Mouse (Mus musculus) CH12.LX (cell line): ENCODE measurements around the gene Trim7. TPM values are rescaled to one million over a fixed set of nuclear protein-coding genes. Genes with fewer than 3 reads are reported as not detected.

Experiments
- DNase-seq: peaks from one replicate; pipeline ENCODE4 v3.0.0-alpha.2; 2013; ENCODE audit errors: extremely low read depth
- H3K27ac ChIP-seq: 2 replicates; pipeline ENCODE4 v1.5.1; 2012; ENCODE audit warnings: low read depth, mild to moderate bottlenecking, control low read depth, moderate library complexity; ENCODE audit not compliant: insufficient read depth
- H3K27me3 ChIP-seq: replicated peaks from 2 replicates; pipeline ENCODE3; 2012; ENCODE audit warnings: inconsistent platforms
- H3K36me3 ChIP-seq, 2 experiments: replicated peaks in 1 of 2; 2 replicates each; pipeline versions ENCODE3 to v1.6.1; 2012; ENCODE audit warnings: inconsistent platforms in 1 of 2, low read length in 1 of 2, mild to moderate bottlenecking in 1 of 2, mixed read lengths in 1 of 2, moderate library complexity in 1 of 2; ENCODE audit not compliant: control insufficient read depth in 1 of 2, insufficient read depth in 1 of 2
- H3K4me1 ChIP-seq, 2 experiments: 2 replicates each; pipeline ENCODE4 v1.6.1; 2012; ENCODE audit warnings: inconsistent platforms in 1 of 2, moderate library complexity in 1 of 2; ENCODE audit not compliant: insufficient read depth in 2 of 2, control insufficient read depth in 1 of 2
- H3K4me2 ChIP-seq: 2 replicates; pipeline ENCODE4 v1.6.1; 2012; ENCODE audit warnings: low read depth, mild to moderate bottlenecking, control low read depth; ENCODE audit not compliant: poor library complexity, insufficient read depth, severe bottlenecking
- H3K4me3 ChIP-seq, 3 experiments: fragments of 150-350 bp in 1 of 3; sonication (generic) in 1 of 3; replicated peaks in 1 of 3; 2 replicates each; pipeline versions ENCODE3 to v1.5.1; 2011 to 2012; ENCODE audit warnings: low read depth in 2 of 3, low read length in 2 of 3, mild to moderate bottlenecking in 2 of 3, moderate library complexity in 2 of 3, control low read depth in 1 of 3, improper control_type of control experiment in 1 of 3, inconsistent platforms in 1 of 3, mixed read lengths in 1 of 3; ENCODE audit not compliant: poor library complexity in 1 of 3
- H3K79me2 ChIP-seq: replicated peaks from 2 replicates; pipeline ENCODE4 v1.6.1; 2012; ENCODE audit warnings: mild to moderate bottlenecking, moderate library complexity; ENCODE audit not compliant: control insufficient read depth, poor library complexity, insufficient read depth, severe bottlenecking; ENCODE audit errors: extremely low read depth
- H3K9ac ChIP-seq: 2 replicates; pipeline ENCODE4 v1.6.1; 2012; ENCODE audit warnings: low read depth, mild to moderate bottlenecking, control low read depth, moderate library complexity; ENCODE audit not compliant: insufficient read depth
- H3K9me3 ChIP-seq: replicated peaks from 2 replicates; pipeline ENCODE3; 2012; ENCODE audit warnings: low read length, inconsistent platforms, mixed read lengths
- BHLHE40 ChIP-seq: IDR thresholded peaks from 2 replicates; pipeline ENCODE4 v1.6.1; 2011; ENCODE audit warnings: mild to moderate bottlenecking, low read depth, low read length, improper control_type of control experiment
- CHD1 ChIP-seq: IDR thresholded peaks from 2 replicates; pipeline ENCODE4 v1.6.1; 2012; ENCODE audit warnings: low read depth, low read length, improper control_type of control experiment, inconsistent platforms
- CHD2 ChIP-seq: IDR thresholded peaks from 2 replicates; pipeline ENCODE4 v1.6.1; 2011; ENCODE audit warnings: low read length, improper control_type of control experiment
- CTCF ChIP-seq, 2 experiments: IDR thresholded peaks in 1 of 2; conservative IDR thresholded peaks in 1 of 2; 2 replicates each; pipeline ENCODE4 v1.5.1; 2011 to 2012; ENCODE audit warnings: low read depth in 2 of 2, low read length in 2 of 2, improper control_type of control experiment in 1 of 2, inconsistent platforms in 1 of 2, mild to moderate bottlenecking in 1 of 2, moderate library complexity in 1 of 2
- E2F4 ChIP-seq: IDR thresholded peaks from 2 replicates; pipeline ENCODE4 v1.6.1; 2011; ENCODE audit warnings: low read depth, low read length, improper control_type of control experiment; ENCODE audit not compliant: insufficient replicate concordance
- ELF1 ChIP-seq: IDR thresholded peaks from 2 replicates; pipeline ENCODE4 v1.6.1; 2014; ENCODE audit warnings: low read depth, mild to moderate bottlenecking, inconsistent platforms, low read length, improper control_type of control experiment
- ETS1 ChIP-seq: conservative IDR thresholded peaks from 2 replicates; pipeline ENCODE4 v1.6.1; 2012; ENCODE audit warnings: low read depth, mild to moderate bottlenecking, inconsistent platforms, low read length, improper control_type of control experiment, moderate library complexity
- GABPA ChIP-seq: IDR thresholded peaks from 2 replicates; pipeline ENCODE4 v1.6.1; 2012; ENCODE audit warnings: low read depth, low read length, improper control_type of control experiment, inconsistent platforms; ENCODE audit not compliant: insufficient replicate concordance
- IRF4 ChIP-seq: IDR thresholded peaks from 2 replicates; pipeline ENCODE4 v1.6.1; 2014; ENCODE audit warnings: low read depth, mild to moderate bottlenecking, inconsistent platforms, low read length, improper control_type of control experiment
- JUND ChIP-seq: conservative IDR thresholded peaks from 2 replicates; pipeline ENCODE4 v1.6.1; 2011; ENCODE audit warnings: low read depth, low read length, improper control_type of control experiment
- KAT2A ChIP-seq: IDR thresholded peaks from 2 replicates; pipeline ENCODE4 v1.6.1; 2012; ENCODE audit warnings: low read length, improper control_type of control experiment, inconsistent platforms; ENCODE audit not compliant: insufficient replicate concordance
- MAFK ChIP-seq: IDR thresholded peaks from 2 replicates; pipeline ENCODE4 v1.6.1; 2011; ENCODE audit warnings: low read length, improper control_type of control experiment; ENCODE audit not compliant: insufficient replicate concordance
- MAX ChIP-seq: IDR thresholded peaks from 2 replicates; pipeline ENCODE4 v1.6.1; 2011; ENCODE audit warnings: low read length, improper control_type of control experiment
- MAZ ChIP-seq: IDR thresholded peaks from 2 replicates; pipeline ENCODE4 v1.6.1; 2012; ENCODE audit warnings: low read depth, mild to moderate bottlenecking, inconsistent platforms, low read length, improper control_type of control experiment, moderate library complexity
- MXI1 ChIP-seq: IDR thresholded peaks from 2 replicates; pipeline ENCODE4 v1.6.1; 2011; ENCODE audit warnings: mild to moderate bottlenecking, low read depth, low read length, improper control_type of control experiment
- MYC ChIP-seq: IDR thresholded peaks from 2 replicates; pipeline ENCODE4 v1.6.1; 2011; ENCODE audit warnings: low read depth, mild to moderate bottlenecking, improper control_type of control experiment, low read length
- NELFE ChIP-seq: IDR thresholded peaks from 2 replicates; pipeline ENCODE4 v1.6.1; 2011; ENCODE audit warnings: low read depth, low read length, improper control_type of control experiment
- NRF1 ChIP-seq: IDR thresholded peaks from 2 replicates; pipeline ENCODE4 v1.6.1; 2014; ENCODE audit warnings: low read depth, mild to moderate bottlenecking, inconsistent platforms, low read length, improper control_type of control experiment, moderate library complexity
- POLR2A ChIP-seq: IDR thresholded peaks from 2 replicates; pipeline ENCODE4 v1.6.1; 2011; ENCODE audit warnings: low read depth, mild to moderate bottlenecking, improper control_type of control experiment, low read length
- RAD21 ChIP-seq: IDR thresholded peaks from 2 replicates; pipeline ENCODE4 v1.6.1; 2011; ENCODE audit warnings: low read depth, mild to moderate bottlenecking, low read length, improper control_type of control experiment, moderate library complexity
- RCOR1 ChIP-seq: conservative IDR thresholded peaks from 2 replicates; pipeline ENCODE4 v1.6.1; 2012; ENCODE audit warnings: low read depth, mild to moderate bottlenecking, inconsistent platforms, low read length, improper control_type of control experiment
- SIN3A ChIP-seq: IDR thresholded peaks from 2 replicates; pipeline ENCODE4 v1.6.1; 2012; ENCODE audit warnings: low read length, improper control_type of control experiment, inconsistent platforms
- SMC3 ChIP-seq: IDR thresholded peaks from 2 replicates; pipeline ENCODE4 v1.6.1; 2011; ENCODE audit warnings: low read depth, low read length, improper control_type of control experiment
- TBP ChIP-seq: conservative IDR thresholded peaks from 2 replicates; pipeline ENCODE4 v1.6.1; 2011; ENCODE audit warnings: low read depth, low read length, improper control_type of control experiment
- UBTF ChIP-seq: IDR thresholded peaks from 2 replicates; pipeline ENCODE4 v1.6.1; 2012; ENCODE audit warnings: low read depth, mild to moderate bottlenecking, inconsistent platforms, low read length, improper control_type of control experiment, moderate library complexity
- USF1 ChIP-seq: IDR thresholded peaks from 2 replicates; pipeline ENCODE4 v1.6.1; 2014; ENCODE audit warnings: low read depth, mild to moderate bottlenecking, inconsistent platforms, low read length, improper control_type of control experiment
- USF2 ChIP-seq: conservative IDR thresholded peaks from 2 replicates; pipeline ENCODE4 v1.6.1; 2011; ENCODE audit warnings: low read depth, low read length, improper control_type of control experiment
- ZC3H11A ChIP-seq: IDR thresholded peaks from 2 replicates; pipeline ENCODE4 v1.6.1; 2012; ENCODE audit warnings: low read depth, mild to moderate bottlenecking, inconsistent platforms, low read length, improper control_type of control experiment
- ZKSCAN1 ChIP-seq: IDR thresholded peaks from 2 replicates; pipeline ENCODE4 v1.6.1; 2012; ENCODE audit warnings: low read depth, inconsistent platforms, low read length, improper control_type of control experiment, borderline replicate concordance
- ZMIZ1 ChIP-seq: IDR thresholded peaks from 2 replicates; pipeline ENCODE4 v1.6.1; 2012; ENCODE audit warnings: low read depth, mild to moderate bottlenecking, inconsistent platforms, low read length, improper control_type of control experiment
- ZNF384 ChIP-seq: IDR thresholded peaks from 2 replicates; pipeline ENCODE4 v1.6.1; 2012; ENCODE audit warnings: low read depth, low read length, improper control_type of control experiment, inconsistent platforms
- dilution Hi-C: fragments of 300-500 bp; cut with MboI; formaldehyde crosslinking; loops from 2 replicates; pipeline ENCODE4 v1.14.3; 2020; ENCODE audit warnings: low sequenced_read_pairs; ENCODE audit not compliant: extremely low pct_unique_long_range_greater_than_20kb, extremely low pct_ligation_motif_present
- in situ Hi-C: fragments of 300-500 bp; cut with MboI; formaldehyde crosslinking; loops from 3 replicates; pipeline ENCODE4 v1.14.3; 2019; ENCODE audit warnings: low sequenced_read_pairs, low pct_ligation_motif_present, low pct_unique_long_range_greater_than_20kb, mixed read lengths
- polyA plus RNA-seq: library from polyadenylated mRNA; unstranded; fragments of >175 nt; gene quantifications from 2 replicates; pipeline ENCODE4 v1.2.1, GENCODE M21; 2012; ENCODE audit warnings: low read depth; ENCODE audit not compliant: insufficient read length
- total RNA-seq, 2 experiments: library from RNA; depleted of rRNA; stranded (reverse); fragments of 300-350 nt in 1 of 2; fragments of >200 nt in 1 of 2; gene quantifications; 2 replicates each; pipeline ENCODE4 v1.2.3; 2012 to 2014

The Trim7 gene
- total and polyA plus RNA-seq, 3 experiments: 9.2 to 34.6 (median 15.1) TPM

- H3K9me3 ChIP-seq: no peaks in the 10 kb centered on the region
- H3K36me3 ChIP-seq: peaks cover 0 to 4% of the 10 kb centered on the region in 2 experiments
- H3K27ac ChIP-seq: no peak overlapping the region
- H3K4me3 ChIP-seq: no peak overlapping the region
- H3K4me1 ChIP-seq: peaks cover 2 to 44% of the 10 kb centered on the region in 2 experiments; a peak in 2 of 4 replicates
- DNase-seq: no peak
- peaks cover 12% of the 10 kb centered on the region for H3K79me2 ChIP-seq
- H3K4me2 ChIP-seq: no peak overlapping the region
- H3K9ac ChIP-seq: no peak overlapping the region
- dilution Hi-C loops (no loop called here), in situ Hi-C loops (loop anchor here (5.0 to 25.0 kb wide), 4 partner anchors 229 to 539 kb away; partner anchors contain the start of genes Mgat1 and Olfr1389)
- H3K27me3 ChIP-seq: no peaks in the 10 kb centered on the region
- TF ChIP-seq ZMIZ1 (no peak), SIN3A (0 out of 2 replicates have a peak, but pooled peaks have one; percentile 3), USF1 (no peak)
Measured at GRCm38 (mm10) chr11:48873591-48874290, 47.8 kb downstream of the Trim7 start.

GRCm38 (mm10) chr11:48874465-48874864, 48.5 kb downstream of the Trim7 start:
- dilution Hi-C loops (no loop called here), in situ Hi-C loops (loop anchor here (5.0 to 25.0 kb wide), 4 partner anchors 228 to 538 kb away; partner anchors contain the start of genes Mgat1 and Olfr1389)
- Histone ChIP-seq H3K9me3 (no peaks in the 10 kb centered on the region), H3K79me2 (peaks cover 12% of the 10 kb centered on the region), H3K4me3 (no peak overlapping the region), H3K9ac (no peak overlapping the region), H3K27ac (no peak overlapping the region), H3K4me2 (peak overlapping the region; percentile 41; the same call in 1 of the 2 replicates), H3K27me3 (no peaks in the 10 kb centered on the region), H3K36me3 (peaks cover 0 to 4% of the 10 kb centered on the region in 2 experiments), H3K4me1 (peaks cover 2 to 37% of the 10 kb centered on the region in 2 experiments; a peak in 2 of 4 replicates)
- DNase-seq: peak; percentile 86
- TF ChIP-seq POLR2A (no peak), UBTF (no peak), GABPA (no peak), MYC (peak; percentile 88), CHD1 (no peak), MAX (peak; percentile 62; the same call in 1 of the 2 replicates), E2F4 (no peak), JUND (0 out of 2 replicates have a peak, but pooled peaks have one; percentile 21), MXI1 (no peak; the same call in 1 of the 2 replicates), ZNF384 (peak; percentile 89), ETS1 (no peak), IRF4 (peak; percentile 46; the same call in 1 of the 2 replicates), CHD2 (no peak), MAZ (no peak), ZKSCAN1 (no peak), RCOR1 (no peak), USF2 (no peak), ELF1 (no peak), SMC3 (peak; percentile 99), CTCF (conservative IDR thresholded peaks at IDR 0.05 in 1 of 2, IDR thresholded peaks at IDR 0.05 in 1 of 2; ENCODE audit: low read depth in 2 of 2, low read length in 2 of 2) (peak; percentile 84 to 97), BHLHE40 (no peak), RAD21 (peak; percentile 97), NRF1 (no peak), ZMIZ1 (no peak), KAT2A (no peak), NELFE (no peak), SIN3A (no peak), MAFK (no peak), USF1 (no peak), TBP (no peak), ZC3H11A (peak; percentile 98)
